Mouse (Mus musculus): ENCODE data around the gene Lrrc39. TPM values are rescaled to one million over a fixed set of nuclear protein-coding genes. Genes with fewer than 3 reads are reported as not detected.

Gene Lrrc39
- polyA plus RNA-seq, 1 experiment from 2014 or later = 0.63 TPM

- WGBS = 74% methylated on average over 3 of the region's 3 CpGs
- DNase-seq (ENCODE audit: low spot score) = no peak
- Histone ChIP-seq H3K36me3 (peaks cover 29% of the 10 kb centered on the region), H3K27ac (replicated peaks) (no peak overlapping the region), H3K9me3 (replicated peaks) (no peaks in the 10 kb centered on the region), H3K4me3 (no peak overlapping the region), H3K4me1 (no peaks in the 10 kb centered on the region), H3K27me3 (ENCODE audit: low read depth, poor library complexity, severe bottlenecking) (no peaks in the 10 kb centered on the region)
These were observed 14.5 kb downstream of the Lrrc39 start for GRCm38 (mm10) chr3:116577286-116577685.

GRCm38 (mm10) chr3:116582201-116582600, 19.4 kb downstream of the Lrrc39 start:
- WGBS = 97% methylated on average over 9 of the region's 9 CpGs
- H3K4me3 ChIP-seq = no peak overlapping the region
- H3K4me1 ChIP-seq = no peaks in the 10 kb centered on the region
- DNase-seq (ENCODE audit: low spot score) = no peak
- H3K27ac ChIP-seq (replicated peaks) = no peak overlapping the region
- H3K36me3 ChIP-seq = peaks cover 78% of the 10 kb centered on the region
- no peaks in the 10 kb centered on the region for H3K9me3 ChIP-seq (replicated peaks)
- H3K27me3 ChIP-seq (ENCODE audit: low read depth, poor library complexity, severe bottlenecking) = no peaks in the 10 kb centered on the region

- H3K27ac ChIP-seq (replicated peaks) = peak overlapping the region; percentile 93
- H3K36me3 ChIP-seq = peaks cover 40% of the 10 kb centered on the region
- peak overlapping the region; percentile 91 for H3K4me3 ChIP-seq
- no peaks in the 10 kb centered on the region for H3K9me3 ChIP-seq (replicated peaks)
- WGBS = 3% methylated on average over 22 of the region's 22 CpGs
- H3K27me3 ChIP-seq (ENCODE audit: low read depth, poor library complexity, severe bottlenecking) = no peaks in the 10 kb centered on the region
- no peak for DNase-seq (ENCODE audit: low spot score)
- peaks cover 16% of the 10 kb centered on the region for H3K4me1 ChIP-seq
These were observed 31.4 kb downstream of the Lrrc39 start for GRCm38 (mm10) chr3:116594076-116594727.

- peak within 1 kb of the TSS; percentile 91 for H3K4me3 ChIP-seq
- H3K9me3 ChIP-seq (replicated peaks) = no peaks in the 10 kb centered on the region
- peaks cover 33% of the 10 kb centered on the region for H3K36me3 ChIP-seq
- no peaks in the 10 kb centered on the region for H3K27me3 ChIP-seq (ENCODE audit: low read depth, poor library complexity, severe bottlenecking)
- under 1% methylated on average over 65 of the region's 65 CpGs for WGBS
- H3K4me1 ChIP-seq = peaks cover 16% of the 10 kb centered on the region
- peak; percentile 97 for DNase-seq (ENCODE audit: low spot score)
- H3K27ac ChIP-seq (replicated peaks) = peak within 1 kb of the TSS; percentile 93
These were observed 32.2 kb downstream of the Lrrc39 start, which contains the start of gene Sass6 for GRCm38 (mm10) chr3:116594728-116595602. Gene Sass6, plus strand, starts transcription at chr3:116594982.

- 13% methylated on average over 10 of the region's 10 CpGs for WGBS
- H3K4me1 ChIP-seq = peaks cover 16% of the 10 kb centered on the region
- H3K27ac ChIP-seq (replicated peaks) = peak overlapping the region; percentile 93
- H3K9me3 ChIP-seq (replicated peaks) = no peaks in the 10 kb centered on the region
- H3K36me3 ChIP-seq = peaks cover 27% of the 10 kb centered on the region
- H3K27me3 ChIP-seq (ENCODE audit: low read depth, poor library complexity, severe bottlenecking) = no peaks in the 10 kb centered on the region
- H3K4me3 ChIP-seq = peak overlapping the region; percentile 91
- DNase-seq (ENCODE audit: low spot score) = no peak
These were observed 32.8 kb downstream of the Lrrc39 start for GRCm38 (mm10) chr3:116595603-116595991.

GRCm38 (mm10) chr3:116599705-116600104, 36.9 kb downstream of the Lrrc39 start:
- Histone ChIP-seq H3K4me1 (peaks cover 7% of the 10 kb centered on the region), H3K4me3 (no peak overlapping the region), H3K9me3 (replicated peaks) (no peaks in the 10 kb centered on the region), H3K27ac (replicated peaks) (no peak overlapping the region), H3K36me3 (peaks cover 23% of the 10 kb centered on the region), H3K27me3 (ENCODE audit: low read depth, poor library complexity, severe bottlenecking) (no peaks in the 10 kb centered on the region)
- WGBS = 86% methylated on average over 2 of the region's 2 CpGs
- no peak for DNase-seq (ENCODE audit: low spot score)

GRCm38 (mm10) chr3:116601005-116601404, 38.2 kb downstream of the Lrrc39 start:
- no peaks in the 10 kb centered on the region for H3K27me3 ChIP-seq (ENCODE audit: low read depth, poor library complexity, severe bottlenecking)
- no peak for DNase-seq (ENCODE audit: low spot score)
- 92% methylated on average over 5 of the region's 5 CpGs for WGBS

GRCm38 (mm10) chr3:116601781-116602180, 39.0 kb downstream of the Lrrc39 start:
- peaks cover 39% of the 10 kb centered on the region for H3K36me3 ChIP-seq
- no peak overlapping the region for H3K27ac ChIP-seq (replicated peaks)
- no peak for DNase-seq (ENCODE audit: low spot score)
- H3K9me3 ChIP-seq (replicated peaks) = no peaks in the 10 kb centered on the region
- WGBS = 95% methylated on average over 5 of the region's 5 CpGs
- H3K4me3 ChIP-seq = no peak overlapping the region
- no peaks in the 10 kb centered on the region for H3K27me3 ChIP-seq (ENCODE audit: low read depth, poor library complexity, severe bottlenecking)
- H3K4me1 ChIP-seq = no peaks in the 10 kb centered on the region

More at GRCm38 (mm10) chr3:116601005-116601404, 38.2 kb downstream of the Lrrc39 start:
- Histone ChIP-seq H3K9me3 (replicated peaks) (no peaks in the 10 kb centered on the region), H3K27ac (replicated peaks) (no peak overlapping the region), H3K4me1 (peaks cover 1% of the 10 kb centered on the region), H3K4me3 (no peak overlapping the region), H3K36me3 (peaks cover 33% of the 10 kb centered on the region)

GRCm38 (mm10) chr3:116604570-116604969, 41.8 kb downstream of the Lrrc39 start:
- 89% methylated on average over 9 of the region's 9 CpGs for whole genome bisulfite sequencing
- no peaks in the 10 kb centered on the region for H3K27me3 ChIP-seq (ENCODE audit: low read depth, poor library complexity, severe bottlenecking)
- DNase-seq (ENCODE audit: low spot score) = no peak
- no peak overlapping the region for H3K4me3 ChIP-seq
- H3K4me1 ChIP-seq = no peaks in the 10 kb centered on the region
- H3K9me3 ChIP-seq (replicated peaks) = no peaks in the 10 kb centered on the region
- H3K27ac ChIP-seq (replicated peaks) = no peak overlapping the region
- H3K36me3 ChIP-seq = peaks cover 57% of the 10 kb centered on the region

GRCm38 (mm10) chr3:116614295-116614892, 51.6 kb downstream of the Lrrc39 start, which contains the start of gene Trmt13:
Gene Trmt13, minus strand, starts transcription at chr3:116614587.
- no peaks in the 10 kb centered on the region for H3K9me3 ChIP-seq (replicated peaks)
- H3K27ac ChIP-seq (replicated peaks) = no peak within 1 kb of the TSS
- no peaks in the 10 kb centered on the region for H3K27me3 ChIP-seq (ENCODE audit: low read depth, poor library complexity, severe bottlenecking)
- DNase-seq (ENCODE audit: low spot score) = no peak
- H3K4me3 ChIP-seq = no peak within 1 kb of the TSS
- H3K36me3 ChIP-seq = peaks cover 77% of the 10 kb centered on the region
- H3K4me1 ChIP-seq = no peaks in the 10 kb centered on the region
- WGBS = 83% methylated on average over 10 of the region's 10 CpGs

- Histone ChIP-seq H3K36me3 (peaks cover 76% of the 10 kb centered on the region), H3K4me3 (no peak overlapping the region), H3K9me3 (replicated peaks) (no peaks in the 10 kb centered on the region), H3K27me3 (ENCODE audit: low read depth, poor library complexity, severe bottlenecking) (no peaks in the 10 kb centered on the region), H3K4me1 (no peaks in the 10 kb centered on the region), H3K27ac (replicated peaks) (no peak overlapping the region)
- DNase-seq (ENCODE audit: low spot score) = no peak
- 89% methylated on average over 8 of the region's 8 CpGs for WGBS
These were observed 52.7 kb downstream of the Lrrc39 start for GRCm38 (mm10) chr3:116615318-116616068.

GRCm38 (mm10) chr3:116618855-116619254, 56.1 kb downstream of the Lrrc39 start:
- no peaks in the 10 kb centered on the region for H3K9me3 ChIP-seq (replicated peaks)
- no peak overlapping the region for H3K27ac ChIP-seq (replicated peaks)
- peaks cover 84% of the 10 kb centered on the region for H3K36me3 ChIP-seq
- H3K4me1 ChIP-seq = no peaks in the 10 kb centered on the region
- H3K27me3 ChIP-seq (ENCODE audit: low read depth, poor library complexity, severe bottlenecking) = no peaks in the 10 kb centered on the region
- DNase-seq (ENCODE audit: low spot score) = no peak
- no peak overlapping the region for H3K4me3 ChIP-seq
- 92% methylated on average over 6 of the region's 6 CpGs for WGBS

Measured in midbrain, embryonic 10.5 days (tissue).